Mouse (Mus musculus): ENCODE data around the gene Fez1. TPM values are rescaled to one million over a fixed set of nuclear protein-coding genes. Genes with fewer than 3 reads are reported as not detected.

Gene Fez1
- polyA plus RNA-seq, 1 experiment from 2014 or later, result 626 TPM

DNA sequence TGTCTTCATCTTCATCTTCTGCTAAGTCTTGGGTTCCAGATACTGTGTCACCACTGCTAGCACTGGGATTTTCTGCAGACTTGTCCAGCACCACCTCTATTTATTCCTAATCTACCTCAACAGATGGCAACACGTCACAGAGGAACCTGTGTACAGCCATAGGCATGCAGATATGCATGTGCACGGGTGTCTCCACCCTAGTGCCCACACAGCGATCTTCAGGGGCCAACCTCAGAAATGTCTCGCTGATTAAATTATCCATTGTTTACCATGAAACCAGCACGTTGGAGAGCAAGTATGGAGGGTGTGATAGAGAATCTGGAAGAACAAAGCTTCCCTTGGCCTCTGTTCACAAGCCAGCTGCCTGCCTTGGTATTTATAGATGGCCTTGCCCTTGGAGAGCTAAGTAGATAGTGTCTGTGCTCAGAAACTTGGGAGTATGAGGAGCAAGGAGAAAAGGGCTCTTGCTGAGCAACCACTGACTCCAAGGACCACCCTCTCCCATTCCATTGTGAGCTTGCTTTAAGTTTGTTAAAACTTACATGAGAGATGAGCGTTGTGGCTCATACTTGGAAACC is 71.8 kb downstream of the Fez1 start:
- ATAC-seq (ENCODE audit: low FRiP score, low TSS enrichment), result no peak
- H3K9ac ChIP-seq (replicated peaks; ENCODE audit: low read length), result no peak overlapping the region
- no peak overlapping the region for H3K27ac ChIP-seq (replicated peaks; ENCODE audit: low read depth, low read length)
- 88% methylated on average over 6 of the region's 6 CpGs for WGBS
- H3K4me1 ChIP-seq (ENCODE audit: control insufficient read depth, insufficient read depth, low read length), result no peaks in the 10 kb centered on the region
- H3K4me2 ChIP-seq (ENCODE audit: low read length), result no peak overlapping the region
- no peak overlapping the region for H3K4me3 ChIP-seq (replicated peaks; ENCODE audit: low read depth, low read length)
- no peaks in the 10 kb centered on the region for H3K27me3 ChIP-seq (ENCODE audit: control insufficient read depth, insufficient read depth, low read length)
- peaks cover 18% of the 10 kb centered on the region for H3K36me3 ChIP-seq (ENCODE audit: control insufficient read depth, insufficient read depth, low read length)
- no peaks in the 10 kb centered on the region for H3K9me3 ChIP-seq (ENCODE audit: control insufficient read depth, low read length)
- DNase-seq, result no peak

GRCm38 (mm10) chr9:36894242-36894641 is 72.6 kb downstream of the Fez1 start:
- no peak overlapping the region for H3K4me3 ChIP-seq (replicated peaks; ENCODE audit: low read depth, low read length)
- peaks cover 18% of the 10 kb centered on the region for H3K36me3 ChIP-seq (ENCODE audit: control insufficient read depth, insufficient read depth, low read length)
- H3K9ac ChIP-seq (replicated peaks; ENCODE audit: low read length), result no peak overlapping the region
- H3K9me3 ChIP-seq (ENCODE audit: control insufficient read depth, low read length), result no peaks in the 10 kb centered on the region
- DNase-seq (no peak), ATAC-seq (ENCODE audit: low FRiP score, low TSS enrichment) (no peak)
- H3K27me3 ChIP-seq (ENCODE audit: control insufficient read depth, insufficient read depth, low read length), result no peaks in the 10 kb centered on the region
- H3K4me1 ChIP-seq (ENCODE audit: control insufficient read depth, insufficient read depth, low read length), result no peaks in the 10 kb centered on the region
- H3K4me2 ChIP-seq (ENCODE audit: low read length), result no peak overlapping the region
- WGBS, result 93% methylated on average over 7 of the region's 7 CpGs
- no peak overlapping the region for H3K27ac ChIP-seq (replicated peaks; ENCODE audit: low read depth, low read length)

- WGBS, result 81% methylated on average over 8 of the region's 8 CpGs
- H3K36me3 ChIP-seq (ENCODE audit: control insufficient read depth, insufficient read depth, low read length), result peaks cover 18% of the 10 kb centered on the region
- no peak overlapping the region for H3K27ac ChIP-seq (replicated peaks; ENCODE audit: low read depth, low read length)
- H3K4me2 ChIP-seq (ENCODE audit: low read length), result no peak overlapping the region
- H3K9ac ChIP-seq (replicated peaks; ENCODE audit: low read length), result no peak overlapping the region
- no peaks in the 10 kb centered on the region for H3K9me3 ChIP-seq (ENCODE audit: control insufficient read depth, low read length)
- H3K4me1 ChIP-seq (ENCODE audit: control insufficient read depth, insufficient read depth, low read length), result no peaks in the 10 kb centered on the region
- DNase-seq, result peak; percentile 88
- H3K4me3 ChIP-seq (replicated peaks; ENCODE audit: low read depth, low read length), result no peak overlapping the region
- H3K27me3 ChIP-seq (ENCODE audit: control insufficient read depth, insufficient read depth, low read length), result no peaks in the 10 kb centered on the region
- peak; percentile 80; the same call in 1 of the 2 replicates for ATAC-seq (ENCODE audit: low FRiP score, low TSS enrichment)
Observed at GRCm38 (mm10) chr9:36895009-36895693, 73.5 kb downstream of the Fez1 start.

DNA sequence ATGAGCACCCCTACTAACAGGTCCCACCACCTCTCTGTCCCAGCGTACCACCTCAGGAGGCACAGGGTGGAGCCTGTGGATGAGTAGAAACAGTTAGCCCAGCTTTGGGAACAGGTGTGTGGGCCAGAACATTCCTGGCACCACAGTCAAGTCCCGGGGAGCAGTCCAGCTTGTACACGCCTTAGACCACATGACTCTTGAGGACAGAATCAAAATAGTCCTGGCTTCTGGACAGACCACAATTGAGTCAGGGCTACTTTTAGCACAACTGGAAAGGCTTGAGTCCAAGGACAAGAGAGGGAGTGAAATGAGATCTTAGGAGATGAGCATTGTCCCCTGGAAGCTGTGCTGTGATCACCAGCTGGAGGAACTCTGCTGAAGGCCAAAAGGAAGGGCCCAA is 76.9 kb downstream of the Fez1 start:
- Histone ChIP-seq H3K36me3 (ENCODE audit: control insufficient read depth, insufficient read depth, low read length) (no peaks in the 10 kb centered on the region), H3K4me3 (replicated peaks; ENCODE audit: low read depth, low read length) (no peak overlapping the region), H3K9me3 (ENCODE audit: control insufficient read depth, low read length) (no peaks in the 10 kb centered on the region), H3K4me1 (ENCODE audit: control insufficient read depth, insufficient read depth, low read length) (no peaks in the 10 kb centered on the region), H3K27ac (replicated peaks; ENCODE audit: low read depth, low read length) (no peak overlapping the region), H3K9ac (replicated peaks; ENCODE audit: low read length) (no peak overlapping the region), H3K4me2 (ENCODE audit: low read length) (no peak overlapping the region), H3K27me3 (ENCODE audit: control insufficient read depth, insufficient read depth, low read length) (no peaks in the 10 kb centered on the region)
- no peak for DNase-seq
- no peak for ATAC-seq (ENCODE audit: low FRiP score, low TSS enrichment)
- 98% methylated on average over 3 of the region's 3 CpGs for WGBS

- 88% methylated on average over 4 of the region's 4 CpGs for WGBS
Observed at GRCm38 (mm10) chr9:36900464-36900863, 78.8 kb downstream of the Fez1 start.

DNA sequence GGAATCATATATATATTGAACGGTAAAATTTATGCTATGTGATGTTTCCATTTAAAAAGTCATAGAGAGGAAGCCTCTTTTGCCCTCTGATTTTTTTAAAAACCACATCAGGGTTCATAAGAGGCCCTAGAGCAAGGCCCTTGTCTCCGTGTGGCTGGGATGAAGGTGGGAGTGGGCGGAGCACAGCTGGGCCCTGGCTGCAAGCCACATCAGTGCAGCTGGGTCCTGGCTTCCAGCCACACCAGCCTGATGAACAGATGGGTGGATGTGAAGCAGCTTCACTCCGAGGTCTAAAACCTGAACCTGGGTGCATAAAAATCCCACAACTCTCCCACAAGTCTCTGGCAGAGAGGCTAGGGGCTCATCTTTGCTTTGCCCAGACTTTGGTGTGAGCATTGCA is 83.8 kb downstream of the Fez1 start:
- H3K4me3 ChIP-seq (replicated peaks; ENCODE audit: low read depth, low read length), result no peak overlapping the region
- DNase-seq, result peak; percentile 28
- no peaks in the 10 kb centered on the region for H3K27me3 ChIP-seq (ENCODE audit: control insufficient read depth, insufficient read depth, low read length)
- H3K9me3 ChIP-seq (ENCODE audit: control insufficient read depth, low read length), result no peaks in the 10 kb centered on the region
- WGBS, result 86% methylated on average over 4 of the region's 4 CpGs
- no peak overlapping the region for H3K4me2 ChIP-seq (ENCODE audit: low read length)
- ATAC-seq (ENCODE audit: low FRiP score, low TSS enrichment), result no peak
- no peak overlapping the region for H3K9ac ChIP-seq (replicated peaks; ENCODE audit: low read length)
- 0 out of 2 replicates have a peak, but pooled peaks cover 10% of the 10 kb centered on the region for H3K36me3 ChIP-seq (ENCODE audit: control insufficient read depth, insufficient read depth, low read length)
- no peak overlapping the region for H3K27ac ChIP-seq (replicated peaks; ENCODE audit: low read depth, low read length)
- no peaks in the 10 kb centered on the region for H3K4me1 ChIP-seq (ENCODE audit: control insufficient read depth, insufficient read depth, low read length)

More at GRCm38 (mm10) chr9:36900464-36900863, 78.8 kb downstream of the Fez1 start:
- ATAC-seq (ENCODE audit: low FRiP score, low TSS enrichment) (no peak), DNase-seq (no peak)
- Histone ChIP-seq H3K9me3 (ENCODE audit: control insufficient read depth, low read length) (no peaks in the 10 kb centered on the region), H3K36me3 (ENCODE audit: control insufficient read depth, insufficient read depth, low read length) (no peaks in the 10 kb centered on the region), H3K27me3 (ENCODE audit: control insufficient read depth, insufficient read depth, low read length) (no peaks in the 10 kb centered on the region), H3K4me3 (replicated peaks; ENCODE audit: low read depth, low read length) (no peak overlapping the region), H3K4me2 (ENCODE audit: low read length) (no peak overlapping the region), H3K4me1 (ENCODE audit: control insufficient read depth, insufficient read depth, low read length) (no peaks in the 10 kb centered on the region), H3K9ac (replicated peaks; ENCODE audit: low read length) (no peak overlapping the region), H3K27ac (replicated peaks; ENCODE audit: low read depth, low read length) (no peak overlapping the region)

DNA sequence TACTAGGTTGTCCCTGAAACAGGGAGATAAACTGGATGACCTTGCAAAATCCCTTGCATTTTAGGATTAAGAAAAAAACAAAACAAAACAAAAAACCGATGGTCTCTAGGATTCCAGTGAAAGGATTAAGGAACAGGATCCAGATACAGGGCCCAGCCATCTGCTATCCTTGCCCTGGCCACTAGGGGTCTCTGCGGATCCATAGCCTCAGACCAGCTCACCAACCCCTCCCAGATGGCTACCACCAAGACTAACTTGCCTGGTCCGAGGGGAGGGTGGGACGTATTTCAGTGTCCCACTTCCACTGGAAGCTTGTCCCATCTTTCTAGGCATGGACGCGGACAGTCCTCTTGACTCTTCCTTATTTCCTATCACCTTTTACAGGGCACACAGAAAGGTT is 94.7 kb downstream of the Fez1 start:
- 2% methylated on average over 6 of the region's 6 CpGs for WGBS
- Histone ChIP-seq H3K4me2 (ENCODE audit: low read length) (0 out of 2 replicates have a peak overlapping the region, but pooled peaks have one; percentile 18), H3K4me3 (replicated peaks; ENCODE audit: low read depth, low read length) (no peak overlapping the region), H3K27me3 (ENCODE audit: control insufficient read depth, insufficient read depth, low read length) (no peaks in the 10 kb centered on the region), H3K4me1 (ENCODE audit: control insufficient read depth, insufficient read depth, low read length) (peaks cover 20% of the 10 kb centered on the region), H3K9me3 (ENCODE audit: control insufficient read depth, low read length) (no peaks in the 10 kb centered on the region), H3K27ac (replicated peaks; ENCODE audit: low read depth, low read length) (peak overlapping the region; percentile 39; the same call in 1 of the 2 replicates), H3K36me3 (ENCODE audit: control insufficient read depth, insufficient read depth, low read length) (no peaks in the 10 kb centered on the region), H3K9ac (replicated peaks; ENCODE audit: low read length) (no peak overlapping the region)
- ATAC-seq (ENCODE audit: low FRiP score, low TSS enrichment) (peak; percentile 82; the same call in 1 of the 2 replicates), DNase-seq (peak; percentile 89)

DNA sequence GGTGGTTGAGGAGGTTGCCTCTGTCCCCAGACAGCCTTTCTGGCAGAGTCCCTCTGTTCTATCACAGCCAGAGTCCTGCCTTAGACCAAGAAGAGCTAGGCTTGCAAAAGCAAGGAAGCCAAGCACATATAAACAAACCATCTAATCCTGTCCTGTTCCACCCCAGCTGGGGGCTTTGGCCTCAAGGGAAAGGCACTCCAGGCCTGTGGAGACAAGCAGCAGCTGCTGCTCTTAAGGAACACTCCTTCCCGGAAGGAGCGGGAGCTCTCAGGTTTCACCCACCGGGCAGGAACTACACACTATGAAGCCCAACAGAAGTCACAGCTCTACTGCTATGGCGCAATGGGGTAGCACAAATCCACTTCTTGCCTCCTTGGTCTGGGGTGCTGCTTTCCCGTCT is 95.3 kb downstream of the Fez1 start:
- H3K27ac ChIP-seq (replicated peaks; ENCODE audit: low read depth, low read length), result peak overlapping the region; percentile 39; the same call in 1 of the 2 replicates
- no peak overlapping the region for H3K4me2 ChIP-seq (ENCODE audit: low read length)
- no peaks in the 10 kb centered on the region for H3K27me3 ChIP-seq (ENCODE audit: control insufficient read depth, insufficient read depth, low read length)
- 54% methylated on average over 5 of the region's 5 CpGs for WGBS
- no peak overlapping the region for H3K9ac ChIP-seq (replicated peaks; ENCODE audit: low read length)
- no peak overlapping the region for H3K4me3 ChIP-seq (replicated peaks; ENCODE audit: low read depth, low read length)
- ATAC-seq (ENCODE audit: low FRiP score, low TSS enrichment) (no peak), DNase-seq (no peak)
- H3K4me1 ChIP-seq (ENCODE audit: control insufficient read depth, insufficient read depth, low read length), result peaks cover 26% of the 10 kb centered on the region
- H3K36me3 ChIP-seq (ENCODE audit: control insufficient read depth, insufficient read depth, low read length), result no peaks in the 10 kb centered on the region
- H3K9me3 ChIP-seq (ENCODE audit: control insufficient read depth, low read length), result no peaks in the 10 kb centered on the region

DNA sequence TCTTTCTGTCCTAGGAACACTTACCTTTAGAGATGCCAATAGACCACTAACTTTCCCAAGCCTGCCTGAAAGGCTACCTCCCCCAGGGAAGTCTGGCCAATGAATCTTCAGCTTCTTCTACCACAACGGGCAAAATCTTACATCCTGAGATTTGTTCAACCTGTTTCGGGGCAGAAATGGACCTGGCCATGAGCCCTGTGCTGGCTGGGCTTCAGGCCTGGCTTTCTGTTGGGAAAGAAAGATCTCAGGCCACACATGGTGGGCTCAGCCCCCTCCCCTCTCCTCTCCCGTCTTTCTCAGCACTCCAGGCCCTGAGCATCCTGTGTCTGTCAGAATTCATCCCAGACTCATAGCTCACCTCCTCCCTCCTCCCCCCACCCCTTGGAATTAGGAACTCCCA is 96.9 kb downstream of the Fez1 start:
- H3K9me3 ChIP-seq (ENCODE audit: control insufficient read depth, low read length), result no peaks in the 10 kb centered on the region
- no peak overlapping the region for H3K27ac ChIP-seq (replicated peaks; ENCODE audit: low read depth, low read length)
- ATAC-seq (ENCODE audit: low FRiP score, low TSS enrichment), result no peak
- WGBS, result 54% methylated on average over 3 of the region's 3 CpGs
- H3K27me3 ChIP-seq (ENCODE audit: control insufficient read depth, insufficient read depth, low read length), result no peaks in the 10 kb centered on the region
- no peak for DNase-seq
- no peak overlapping the region for H3K4me2 ChIP-seq (ENCODE audit: low read length)
- peaks cover 36% of the 10 kb centered on the region for H3K4me1 ChIP-seq (ENCODE audit: control insufficient read depth, insufficient read depth, low read length)
- H3K9ac ChIP-seq (replicated peaks; ENCODE audit: low read length), result no peak overlapping the region
- H3K4me3 ChIP-seq (replicated peaks; ENCODE audit: low read depth, low read length), result no peak overlapping the region
- no peaks in the 10 kb centered on the region for H3K36me3 ChIP-seq (ENCODE audit: control insufficient read depth, insufficient read depth, low read length)
